Mouse (Mus musculus): ENCODE measurements around the gene Ccdc183.

The Ccdc183 gene

DNA sequence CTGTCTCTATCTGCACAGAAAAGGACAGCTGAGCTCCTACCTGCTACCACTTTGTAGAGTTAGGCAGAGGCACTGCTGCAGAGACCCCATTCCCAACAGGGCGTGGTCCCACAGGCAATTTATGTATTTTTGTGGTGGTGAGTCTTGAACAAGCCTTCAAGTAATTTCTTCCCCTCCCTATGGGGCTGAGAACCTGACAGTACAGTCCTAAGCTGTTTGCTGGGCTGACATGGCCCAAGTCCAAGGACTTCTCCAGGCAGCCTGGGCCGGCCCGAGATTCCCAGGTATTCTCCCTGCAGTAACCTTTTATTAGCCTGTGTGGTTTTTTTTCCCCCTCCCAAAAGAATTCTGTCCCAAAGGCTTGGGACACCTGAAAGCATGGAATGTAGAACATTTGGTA, 33.3 kb downstream of the Ccdc183 start:
- ChIA-PET POLR2A (interaction anchor here in 2 of 4 experiments (1.4 to 7.3 kb wide), 4 partner anchors 8 to 27 kb away, joined by 3 to 48 read pairs (median 3); partner anchors contain the start of gene Edf1 (in 1 of the 2)), CTCF (interaction anchor here in 2 of 4 experiments (4.0 to 5.9 kb wide), 2 partner anchors 9 kb away, joined by 40 to 64 read pairs; no protein-coding TSS in a partner anchor)

DNA sequence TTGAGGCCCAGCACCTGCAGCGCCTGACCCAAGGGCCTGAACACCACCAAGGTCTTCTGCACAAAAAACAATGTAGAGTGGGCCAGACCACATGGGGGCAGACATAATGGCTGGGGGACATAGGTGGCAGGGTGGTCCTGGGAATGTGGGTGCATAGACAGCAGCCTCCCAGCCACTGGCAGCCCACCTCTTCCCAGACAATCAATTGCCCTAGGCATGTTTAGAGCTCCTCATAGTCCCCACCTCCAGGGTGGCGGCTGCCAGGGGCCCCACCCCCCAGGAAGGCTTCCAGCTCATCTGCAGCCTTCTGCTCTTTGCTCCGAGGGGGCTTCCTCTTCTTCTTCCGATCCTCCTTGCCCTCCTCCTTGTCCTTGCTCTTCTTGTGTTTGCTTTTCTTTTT, 33.9 kb downstream of the Ccdc183 start:
- POLR2A ChIA-PET: interaction anchor here in 2 of 4 experiments (1.4 to 7.3 kb wide), 4 partner anchors 8 to 26 kb away, joined by 3 to 48 read pairs (median 3); partner anchors contain the start of gene Edf1 (in 1 of the 2)
- CTCF ChIA-PET: interaction anchor here in 2 of 4 experiments (1.5 to 5.9 kb wide), 3 partner anchors 9 to 13 kb away, joined by 3 to 64 read pairs (median 40); no protein-coding TSS in a partner anchor

DNA sequence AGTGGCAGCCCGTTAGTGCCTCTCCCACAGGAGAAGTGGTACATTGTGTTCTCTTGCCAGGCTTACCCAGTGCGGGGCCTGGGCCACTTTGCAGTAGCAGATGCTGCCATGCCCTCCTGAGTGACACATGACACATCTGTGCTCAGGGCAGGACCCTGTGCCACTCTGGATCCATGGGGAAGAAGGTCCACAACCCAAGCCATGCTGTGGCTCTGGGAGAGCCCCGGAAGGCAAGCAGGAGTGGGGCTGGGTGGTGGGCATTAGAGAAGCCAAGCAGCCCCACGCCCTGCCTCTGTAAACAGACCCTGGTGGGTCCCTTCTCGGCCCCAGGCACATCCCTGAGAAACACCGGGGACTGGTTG, 34.4 kb downstream of the Ccdc183 start:
- ChIA-PET POLR2A (interaction anchor here in 2 of 4 experiments (1.4 to 7.3 kb wide), 5 partner anchors 7 to 26 kb away, joined by 3 to 48 read pairs (median 3); partner anchors contain the start of gene Edf1 (in 1 of the 2)), CTCF (interaction anchor here in 2 of 4 experiments (1.5 to 5.9 kb wide), 4 partner anchors 10 to 26 kb away, joined by 3 to 64 read pairs (median 24); partner anchors contain the start of gene Edf1 (in 1 of the 2))

DNA sequence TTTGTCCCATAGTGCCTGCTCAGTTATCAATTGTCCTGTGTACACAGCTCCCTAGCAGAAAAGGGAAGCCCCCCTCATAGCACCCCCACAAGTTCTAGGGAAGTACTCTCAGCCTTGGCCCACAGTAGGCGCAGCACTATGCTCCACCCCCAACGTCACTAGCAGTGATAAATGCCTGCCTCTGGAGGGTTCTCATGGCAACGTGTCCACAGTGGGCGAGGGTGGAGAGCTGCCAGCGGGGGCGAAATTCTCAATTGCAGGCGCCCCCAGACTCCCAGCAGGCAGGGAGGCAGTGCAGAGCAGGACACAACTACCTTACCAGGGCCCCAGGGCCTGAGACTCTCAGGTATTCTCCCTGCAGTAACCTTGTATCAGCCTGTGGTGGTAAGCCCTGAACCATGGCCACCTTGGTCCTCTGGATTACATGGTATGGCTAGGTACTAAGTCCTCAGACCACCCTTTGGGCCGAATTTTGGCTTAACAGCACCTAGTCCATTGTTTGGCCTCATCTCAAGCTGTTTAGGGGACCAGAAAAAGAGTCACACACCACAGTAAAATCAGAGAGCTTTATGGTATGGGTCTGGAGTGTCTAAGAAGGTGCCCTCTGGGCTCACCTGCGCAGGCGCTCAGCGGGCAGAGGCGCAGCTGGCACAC, 34.9 kb downstream of the Ccdc183 start:
- CTCF ChIA-PET: interaction anchor here (0.7 to 5.9 kb wide), 15 partner anchors 9 to 349 kb away, joined by 3 to 64 read pairs (median 10); partner anchors contain the start of genes Traf2 (in 2 of the 4), Edf1 (in 1 of the 4) and Fut7 (in 1 of the 4)
- POLR2A ChIA-PET: interaction anchor here (0.5 to 7.3 kb wide), 15 partner anchors 8 to 551 kb away, joined by 3 to 48 read pairs (median 5); partner anchors contain the start of genes Edf1 (in 2 of the 4) and Traf2 (in 1 of the 4)

DNA sequence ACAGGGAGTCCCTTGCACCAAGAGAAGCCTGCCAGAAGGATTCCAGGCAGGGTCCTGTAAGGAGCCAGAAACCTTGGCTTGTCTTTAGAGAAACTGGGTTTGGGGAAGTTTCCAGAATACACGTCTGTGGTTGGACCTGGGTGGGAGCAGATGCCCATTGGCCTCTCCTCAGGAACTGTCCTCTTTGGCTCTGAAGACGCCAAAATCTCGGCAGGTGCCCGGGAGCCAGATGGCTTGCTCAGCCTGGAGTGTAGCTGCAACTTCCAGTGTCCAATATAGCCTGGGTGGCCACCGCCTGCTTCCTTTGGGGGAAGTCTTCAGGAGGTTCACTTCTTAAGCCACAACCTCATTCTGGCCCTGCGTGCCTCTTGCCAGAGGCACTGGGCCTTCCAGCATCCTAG, 35.6 kb downstream of the Ccdc183 start:
- ChIA-PET CTCF (interaction anchor here (0.5 to 5.9 kb wide), 66 partner anchors 8 to 537 kb away, joined by 3 to 64 read pairs (median 4); partner anchors contain the start of genes Traf2 (in 3 of the 4), Edf1 (in 2 of the 4), Fut7 (in 2 of the 4) and Tmem141 (in 2 of the 4)), POLR2A (interaction anchor here (0.7 to 7.3 kb wide), 22 partner anchors 8 to 310 kb away, joined by 3 to 48 read pairs (median 5); partner anchors contain the start of genes Edf1 (in 2 of the 4), Rabl6 (in 2 of the 4), Traf2 (in 2 of the 4) and Anapc2 (in 1 of the 4))

DNA sequence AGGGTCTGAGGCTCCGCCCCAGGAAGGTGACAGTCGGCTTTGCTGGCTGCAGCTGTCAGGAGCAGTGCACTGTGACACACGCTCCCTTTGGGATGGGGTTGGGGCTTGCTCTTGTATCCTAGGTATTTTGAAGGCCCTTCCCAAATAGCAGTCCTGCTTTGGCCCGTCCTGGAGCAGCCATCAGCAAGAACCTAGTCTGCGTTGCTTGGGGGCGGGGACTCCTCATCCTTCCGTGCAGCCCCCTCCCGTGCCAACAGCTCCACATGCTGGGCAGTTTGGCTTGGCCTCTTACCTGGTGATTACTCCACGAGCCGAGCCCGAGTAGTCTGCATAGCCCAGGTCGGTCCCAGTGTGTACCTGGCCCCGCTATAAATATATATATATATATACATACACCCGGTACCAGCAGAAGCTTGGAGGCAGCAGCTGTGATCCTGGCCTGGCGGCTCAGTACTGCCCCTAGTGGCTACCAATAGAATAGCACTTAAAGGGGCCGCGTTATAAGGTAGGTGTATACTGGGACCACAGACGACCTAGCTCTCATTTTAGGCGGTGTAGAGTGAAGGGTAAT, 36.1 kb downstream of the Ccdc183 start, which contains the start of gene Ajm1:
Ajm1 (minus strand) TSS at position 464 of the 571 bp plus-strand sequence.
- ChIA-PET POLR2A (interaction anchor here (0.7 to 7.3 kb wide), 23 partner anchors 8 to 309 kb away, joined by 3 to 48 read pairs (median 5); partner anchors contain the start of genes Edf1 (in 2 of the 4), Rabl6 (in 2 of the 4), Traf2 (in 2 of the 4) and Anapc2 (in 1 of the 4)), CTCF (interaction anchor here (0.5 to 5.9 kb wide), 85 partner anchors 8 to 595 kb away, joined by 3 to 64 read pairs (median 4); partner anchors contain the start of genes Tmem141 (in 3 of the 4), Traf2 (in 3 of the 4), Edf1 (in 2 of the 4) and Fut7 (in 2 of the 4))

DNA sequence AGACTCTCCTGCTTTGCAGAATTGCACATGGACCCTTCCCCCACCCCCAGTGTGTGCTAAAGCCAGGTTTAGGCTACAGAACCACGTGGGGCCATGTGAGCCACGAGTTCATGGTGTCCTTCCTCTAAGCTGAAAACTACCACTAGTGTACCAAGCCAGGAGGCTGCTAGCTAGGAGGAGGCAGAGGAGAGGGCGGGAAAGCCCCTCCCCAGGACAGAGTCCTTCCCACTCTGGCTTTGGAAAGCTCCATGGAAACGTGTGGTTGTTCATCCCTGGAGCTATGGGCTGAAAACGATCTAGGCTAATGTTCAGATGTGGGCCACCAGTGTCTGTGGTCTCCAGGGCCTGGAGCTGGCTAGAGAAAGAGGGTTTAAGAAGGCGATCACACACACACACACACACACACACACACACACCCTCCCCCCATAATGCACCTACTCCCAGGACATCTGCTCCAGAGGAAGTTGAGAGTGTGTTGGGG, 36.8 kb downstream of the Ccdc183 start:
- CTCF ChIA-PET: interaction anchor here (0.7 to 5.9 kb wide), 44 partner anchors 9 to 1632 kb away, joined by 3 to 64 read pairs (median 4); partner anchors contain the start of genes Tmem141 (in 3 of the 4), Edf1 (in 2 of the 4), Fut7 (in 2 of the 4) and Traf2 (in 2 of the 4)
- POLR2A ChIA-PET: interaction anchor here (0.6 to 7.3 kb wide), 16 partner anchors 8 to 44 kb away, joined by 3 to 48 read pairs (median 6); partner anchors contain the start of genes Edf1 (in 2 of the 4), Traf2 (in 2 of the 4) and Rabl6 (in 1 of the 4)

DNA sequence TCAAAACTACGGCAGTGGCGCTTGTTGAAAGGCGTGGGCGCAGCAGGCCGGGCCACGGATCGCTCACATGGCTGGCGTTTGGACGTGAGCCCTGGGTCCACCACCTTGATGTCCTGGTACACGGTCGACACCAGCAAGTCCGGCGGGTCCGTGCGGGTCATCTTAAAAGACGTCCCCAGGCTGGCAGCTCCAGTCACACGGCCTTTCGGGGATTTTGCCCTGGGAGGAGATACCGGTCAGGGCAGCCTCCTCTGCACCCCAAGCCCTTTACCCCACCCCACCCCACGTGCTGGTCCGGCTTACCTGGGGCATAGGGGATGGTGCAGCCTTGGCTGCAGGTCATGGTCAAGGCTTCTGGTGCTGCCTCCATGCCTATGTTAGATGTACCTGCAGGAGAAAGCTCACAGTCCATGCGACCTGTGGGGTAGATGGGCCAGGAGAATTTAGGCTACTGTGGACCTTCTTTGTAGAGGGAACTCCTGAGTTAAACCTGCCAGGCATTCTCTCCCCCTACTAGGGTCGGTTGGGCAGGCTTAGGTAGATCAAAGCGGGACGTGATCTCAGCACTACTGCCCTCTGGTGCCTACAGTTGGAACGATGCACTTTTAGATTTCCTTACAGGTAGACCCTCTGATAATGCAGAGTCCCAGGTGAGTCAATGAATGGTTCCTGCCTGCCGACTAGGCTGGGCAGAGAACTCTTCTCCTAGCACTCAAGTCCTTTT, 37.6 kb downstream of the Ccdc183 start:
- ChIA-PET CTCF (interaction anchor here in 2 of 4 experiments (0.7 to 5.9 kb wide), 16 partner anchors 8 to 1633 kb away, joined by 3 to 64 read pairs (median 4); partner anchors contain the start of genes Tmem141 (in 2 of the 2), Edf1 (in 1 of the 2) and Fut7 (in 1 of the 2)), POLR2A (interaction anchor here in 3 of 4 experiments (0.6 to 7.3 kb wide), 17 partner anchors 8 to 119 kb away, joined by 3 to 48 read pairs (median 6); partner anchors contain the start of genes Edf1 (in 2 of the 3), Rabl6 (in 2 of the 3), Traf2 (in 2 of the 3) and Paxx (in 1 of the 3))

DNA sequence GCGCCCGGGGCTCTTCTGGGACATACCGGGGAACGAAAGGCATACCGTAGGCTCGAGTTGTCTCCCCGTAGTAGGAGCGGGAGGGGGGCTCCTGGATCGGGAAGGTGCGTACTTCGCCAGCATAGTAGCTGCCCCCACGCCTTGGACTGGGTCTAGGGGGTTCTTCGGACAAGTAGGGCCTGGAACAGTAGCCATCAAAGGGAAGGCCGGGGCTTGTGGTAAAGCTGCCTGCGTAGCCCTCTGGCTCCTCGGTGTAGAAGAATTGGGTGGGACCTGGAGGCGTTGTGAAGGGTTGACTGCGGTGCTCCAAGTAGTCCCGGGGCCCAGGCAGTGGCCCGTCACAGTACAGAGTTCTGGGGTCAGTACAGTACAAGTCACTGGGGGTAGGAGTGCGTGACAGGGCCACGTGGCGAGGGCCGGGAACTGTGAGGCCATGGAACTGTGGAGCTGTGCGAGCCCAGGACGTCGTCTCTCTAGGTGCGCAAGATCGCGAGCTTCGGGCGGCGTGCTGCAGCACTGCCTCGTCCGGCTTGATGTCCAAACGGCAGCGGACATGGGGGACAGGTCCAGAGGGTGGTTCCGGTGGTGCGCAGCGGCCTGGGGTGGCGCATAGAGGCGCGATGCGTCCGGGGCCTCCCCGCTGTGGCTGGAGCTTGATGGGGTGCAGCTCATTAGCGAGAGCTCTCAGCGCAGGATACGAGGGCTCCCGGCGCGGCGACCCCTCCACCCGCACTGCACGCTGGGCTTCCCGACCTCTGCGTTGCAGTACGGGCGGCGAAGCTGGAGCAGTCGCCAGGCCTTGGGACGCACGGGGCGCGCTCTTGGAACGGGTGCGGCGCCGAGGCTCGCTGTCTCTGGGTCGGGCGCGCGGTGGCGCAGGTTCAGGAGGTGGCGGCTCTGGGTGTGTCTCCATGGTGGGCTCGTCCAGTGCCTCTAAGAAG, 38.4 kb downstream of the Ccdc183 start:
- ChIA-PET POLR2A (interaction anchor here in 3 of 4 experiments (0.9 to 7.3 kb wide), 16 partner anchors 9 to 317 kb away, joined by 3 to 48 read pairs (median 6); partner anchors contain the start of genes Edf1 (in 2 of the 3), Rabl6 (in 2 of the 3), Traf2 (in 2 of the 3) and Paxx (in 1 of the 3)), CTCF (interaction anchor here in 2 of 4 experiments (0.6 to 5.9 kb wide), 9 partner anchors 9 to 183 kb away, joined by 3 to 64 read pairs (median 4); partner anchors contain the start of gene Edf1 (in 1 of the 2))

DNA sequence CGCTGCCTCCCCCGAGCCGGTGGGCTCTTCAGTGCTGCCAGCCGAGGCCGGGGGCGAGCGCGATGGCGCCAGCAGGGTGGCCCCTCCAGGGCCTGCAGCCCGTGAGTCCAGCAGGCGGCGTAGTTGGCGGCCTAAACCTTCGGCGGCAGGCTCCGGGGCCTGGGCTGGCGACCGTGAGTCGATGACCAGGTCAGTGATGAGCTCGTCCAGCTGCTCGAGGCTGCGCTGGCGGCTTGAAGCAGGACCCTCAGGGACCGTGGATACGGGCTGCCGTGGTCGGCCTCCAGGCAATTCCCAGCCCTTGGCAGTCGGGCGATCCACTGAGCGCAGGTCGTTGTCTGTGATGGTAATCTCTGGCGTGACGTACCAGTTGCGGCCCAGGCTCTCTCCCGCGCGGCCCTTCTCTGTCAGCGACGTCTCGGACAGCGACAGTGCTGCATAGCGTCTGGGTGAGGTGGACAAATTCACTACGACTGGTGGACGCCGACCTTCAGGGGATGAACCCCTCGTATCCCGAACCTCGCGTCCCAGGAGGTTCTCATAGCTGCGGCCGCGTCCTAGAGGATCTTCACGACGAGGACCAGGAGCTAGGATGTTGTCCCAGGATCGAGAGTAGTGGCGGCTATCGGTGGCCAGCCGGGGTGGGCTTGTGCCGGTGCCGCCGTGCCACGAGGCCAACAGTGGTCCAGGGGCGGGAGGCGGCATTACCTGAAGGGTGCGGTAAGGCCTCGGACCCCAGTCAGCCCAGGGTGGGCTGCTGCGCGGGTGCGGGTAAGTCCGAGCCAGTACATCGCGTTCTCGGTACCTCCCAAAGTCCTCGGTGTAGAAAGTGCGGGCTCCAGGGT, 39.3 kb downstream of the Ccdc183 start:
- POLR2A ChIA-PET: interaction anchor here in 3 of 4 experiments (0.8 to 7.3 kb wide), 12 partner anchors 10 to 316 kb away, joined by 3 to 48 read pairs (median 8); partner anchors contain the start of genes Edf1 (in 2 of the 3), Rabl6 (in 1 of the 3) and Tprn (in 1 of the 3)
- CTCF ChIA-PET: interaction anchor here in 2 of 4 experiments (0.6 to 1.6 kb wide), 6 partner anchors 14 to 365 kb away, joined by 3 to 7 read pairs (median 4); partner anchors contain the start of gene Edf1 (in 1 of the 2)

DNA sequence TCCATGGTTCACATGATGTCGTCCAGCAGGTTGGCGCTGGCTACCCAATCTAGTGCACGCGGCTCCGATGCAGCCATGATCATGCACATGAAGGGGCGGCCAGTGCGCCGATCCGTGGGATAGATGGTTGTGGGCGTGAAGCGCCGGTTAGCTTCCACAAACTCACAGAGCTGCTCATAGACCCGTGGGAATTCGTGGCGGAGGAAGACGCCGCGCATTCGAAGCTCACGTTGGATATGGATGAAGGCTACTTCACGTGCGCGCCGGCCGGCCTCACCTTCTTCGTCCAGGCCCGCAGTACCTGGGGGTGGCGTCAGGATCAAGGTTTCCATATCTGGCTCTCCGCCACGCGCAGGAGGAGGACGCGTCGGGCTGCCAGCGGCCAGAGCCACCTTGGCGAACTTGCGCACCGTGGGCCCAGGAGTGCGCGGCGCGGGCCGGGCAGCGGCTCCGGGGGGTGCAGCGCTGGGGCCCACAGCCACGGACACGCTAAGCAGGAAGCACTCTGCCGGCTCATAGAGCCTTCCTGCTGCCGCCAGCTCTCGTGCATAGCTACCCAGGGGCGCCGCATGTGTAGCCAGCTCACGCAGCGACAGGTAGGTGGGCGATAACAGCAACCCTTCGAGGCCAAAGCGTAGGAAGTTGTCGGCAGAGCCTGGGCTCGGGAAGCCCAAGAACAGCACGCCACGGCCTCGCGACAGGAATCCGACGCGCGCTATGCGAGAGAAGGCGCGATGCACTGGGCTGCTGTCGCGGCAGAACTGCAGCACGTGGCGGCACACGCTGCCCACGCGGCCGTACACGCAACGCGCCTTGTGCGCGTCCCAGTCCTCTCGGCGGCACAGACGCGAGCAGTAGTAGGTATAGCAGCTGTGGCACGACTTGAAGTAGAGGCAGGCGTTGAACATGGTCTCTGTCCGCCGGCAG, 40.2 kb downstream of the Ccdc183 start:
- ChIA-PET CTCF (interaction anchor here in 3 of 4 experiments (0.6 to 2.1 kb wide), 5 partner anchors 15 to 917 kb away, joined by 3 to 6 read pairs (median 3); partner anchors contain the start of gene Edf1 (in 1 of the 3)), POLR2A (interaction anchor here (0.6 to 7.3 kb wide), 15 partner anchors 10 to 337 kb away, joined by 3 to 48 read pairs (median 5); partner anchors contain the start of genes Edf1 (in 2 of the 4) and Traf2 (in 2 of the 4))

DNA sequence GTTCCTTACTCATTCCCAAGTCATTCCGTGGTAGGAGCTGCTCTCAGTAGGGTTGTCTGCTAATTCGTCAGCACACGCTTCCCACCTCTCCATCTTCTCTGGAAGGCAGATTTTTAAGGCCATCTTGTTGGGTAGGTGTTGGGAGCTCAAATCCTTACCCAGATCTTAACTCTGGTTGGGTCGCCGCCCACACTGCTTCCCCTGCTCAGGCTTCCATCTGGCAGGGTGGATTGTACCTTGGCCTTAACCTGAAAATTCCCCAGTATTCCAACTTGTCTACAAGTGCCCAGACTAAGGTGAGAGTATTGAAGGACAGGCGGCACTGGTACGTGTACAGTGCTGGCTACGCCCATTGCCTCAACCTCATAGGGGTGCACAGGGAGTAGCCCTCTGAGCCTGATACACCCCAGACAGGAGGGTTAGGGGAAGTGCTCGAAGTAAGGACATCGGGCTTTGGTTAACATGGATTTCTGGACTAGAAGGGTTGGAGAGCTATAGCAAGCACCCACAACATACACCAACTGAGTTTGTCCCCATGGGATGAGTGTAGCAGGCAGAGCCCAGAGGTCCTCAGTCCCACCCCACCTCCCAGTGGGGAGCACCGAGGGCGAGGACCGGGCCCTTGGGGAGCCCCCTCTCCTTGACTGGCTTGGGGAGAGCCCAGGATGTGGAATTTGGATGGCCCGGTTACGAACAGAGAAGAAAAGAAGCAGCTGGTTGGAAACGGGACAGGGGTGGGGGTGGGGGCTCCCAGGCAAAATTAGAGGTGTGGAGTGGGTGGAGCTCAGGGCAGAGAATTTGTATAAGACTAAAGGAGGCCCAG, 41.2 kb downstream of the Ccdc183 start:
- CTCF ChIA-PET: interaction anchor here in 3 of 4 experiments (0.5 to 2.1 kb wide), 8 partner anchors 16 to 918 kb away, joined by 3 to 6 read pairs (median 3); partner anchors contain the start of gene Tprn (in 1 of the 3)
- POLR2A ChIA-PET: interaction anchor here (0.6 to 6.8 kb wide), 25 partner anchors 8 to 693 kb away, joined by 3 to 41 read pairs (median 4); partner anchors contain the start of genes Edf1 (in 2 of the 4), Rabl6 (in 2 of the 4), Traf2 (in 2 of the 4) and Ccdc183 (in 1 of the 4)
